Mouse (Mus musculus): ENCODE results near the gene Ephb2.

GRCm38 (mm10) chr4:136680641-136681040 lies 155.1 kb downstream of the Ephb2 start:
- TF ChIP-seq GATA1 (IDR thresholded peaks at IDR 0.05; ENCODE audit: borderline replicate concordance, low read length) (no peak), FLI1 (IDR thresholded peaks at IDR 0.05; ENCODE audit: low read length) (no peak)
